Mouse (Mus musculus): ENCODE data around the gene Galnt5.

Gene Galnt5

DNA sequence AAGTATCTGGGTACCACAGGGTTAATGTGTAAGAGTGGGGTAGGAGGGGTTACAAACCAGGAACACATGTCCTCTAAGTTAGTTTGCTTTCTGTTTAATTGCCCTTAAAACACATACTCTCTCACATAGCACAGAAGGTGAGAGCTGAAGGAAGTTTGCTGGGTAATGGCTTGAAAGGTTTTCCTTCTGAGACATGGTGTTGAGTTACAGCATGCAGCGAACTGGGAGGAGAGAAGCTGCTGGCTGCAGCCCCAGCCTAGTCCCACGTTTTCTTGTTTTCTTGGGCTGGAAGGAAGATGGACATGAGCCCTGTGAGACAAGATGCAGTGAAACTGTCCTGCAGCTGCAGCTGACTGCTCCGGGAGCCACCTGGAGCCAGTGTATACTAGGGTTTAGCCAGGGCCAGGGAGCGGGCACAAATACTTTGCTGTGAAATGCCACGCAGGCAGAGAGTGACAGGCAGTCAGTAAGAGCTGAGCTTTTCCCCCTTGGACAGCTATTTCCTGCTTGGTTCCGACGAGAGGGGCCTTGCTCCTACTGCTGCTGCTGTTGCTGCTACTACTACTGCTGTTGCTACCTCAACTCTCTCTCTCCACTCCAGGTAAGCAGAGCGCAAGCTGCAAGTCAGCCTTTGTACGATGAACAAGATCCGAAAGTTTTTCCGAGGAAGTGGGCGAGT is at the start of gene Galnt5:
Galnt5 (plus strand) TSS at position 133 of the 679 bp plus-strand sequence.
- no peak for DNase-seq

DNA sequence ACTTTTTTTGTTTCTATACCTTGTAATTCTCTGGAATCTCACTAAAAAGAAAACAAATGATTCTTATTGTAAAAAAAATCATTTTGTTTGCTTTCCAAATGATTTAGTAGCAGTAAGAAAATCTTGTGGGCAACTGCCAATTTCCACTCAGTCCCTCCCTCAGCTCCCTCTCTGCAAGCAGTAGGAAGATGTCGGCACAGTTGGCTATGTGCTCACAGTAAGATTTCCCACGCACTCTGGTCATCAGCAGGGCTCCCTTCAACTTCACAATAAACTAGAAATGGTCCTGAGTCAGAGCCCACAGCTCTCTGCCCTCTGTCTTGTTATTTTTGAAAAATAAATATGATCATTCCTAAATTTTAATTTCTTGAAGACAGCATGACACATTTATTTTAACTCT is 46.1 kb upstream of the Galnt5 start:
- DNase-seq, result peak; percentile 36

DNA sequence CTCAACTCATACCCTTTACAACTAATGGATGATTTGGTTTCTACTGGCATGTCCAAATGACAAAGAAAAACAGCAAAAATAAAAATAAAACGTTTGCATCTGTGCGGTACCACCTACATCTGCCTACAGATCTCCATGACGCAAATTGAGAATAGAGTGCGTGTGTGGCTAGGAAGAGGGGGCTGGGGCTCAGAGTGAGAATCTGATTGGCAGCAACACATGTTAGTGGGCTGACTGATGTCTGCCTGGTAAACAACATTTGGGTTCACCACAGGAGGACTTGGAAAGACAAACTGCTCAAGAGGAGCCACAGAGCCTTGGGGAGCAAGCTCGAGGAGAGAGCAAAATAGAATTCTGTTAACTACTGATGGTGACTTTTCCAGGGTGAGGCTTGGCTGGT is 36.9 kb upstream of the Galnt5 start:
- peak; percentile 82 for DNase-seq

DNA sequence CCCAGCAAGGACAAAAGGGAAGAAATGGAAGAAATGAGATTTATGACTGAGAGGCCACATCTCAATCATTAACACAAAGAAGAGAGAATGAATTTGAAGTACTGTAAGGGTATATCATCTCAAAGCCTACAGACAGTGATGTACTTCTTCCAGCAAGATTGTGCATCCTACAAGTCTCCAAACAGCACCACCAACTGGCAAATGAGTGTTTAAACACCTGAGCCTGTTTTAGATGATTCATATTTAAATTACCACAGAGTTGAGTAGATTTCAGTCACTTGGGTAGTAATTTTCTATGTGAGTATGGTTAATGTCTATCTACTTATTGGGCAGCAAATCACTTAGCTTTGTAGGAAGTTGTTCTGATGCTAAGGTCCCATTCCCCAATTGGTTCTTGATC is 15.4 kb upstream of the Galnt5 start:
- no peak for DNase-seq

DNA sequence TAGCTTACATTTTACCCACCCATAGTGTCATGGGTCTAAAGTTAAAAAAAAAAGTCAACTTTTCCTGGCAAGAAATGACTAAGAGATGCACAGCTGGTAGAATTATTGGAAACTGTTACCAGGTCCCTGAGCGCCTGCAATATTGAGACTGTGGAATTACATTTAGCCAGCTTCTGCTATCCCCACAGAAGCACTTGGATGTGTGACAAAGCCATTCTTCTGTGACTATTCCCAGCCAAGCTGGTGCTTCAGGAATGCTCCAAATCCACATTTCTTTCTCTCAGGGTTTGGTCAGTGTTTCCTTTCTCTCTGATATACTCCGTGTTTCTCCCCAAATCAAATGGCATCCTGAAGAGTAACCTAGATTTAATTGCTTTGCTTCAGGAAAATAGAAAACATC is 6.6 kb upstream of the Galnt5 start:
- no peak for DNase-seq

DNA sequence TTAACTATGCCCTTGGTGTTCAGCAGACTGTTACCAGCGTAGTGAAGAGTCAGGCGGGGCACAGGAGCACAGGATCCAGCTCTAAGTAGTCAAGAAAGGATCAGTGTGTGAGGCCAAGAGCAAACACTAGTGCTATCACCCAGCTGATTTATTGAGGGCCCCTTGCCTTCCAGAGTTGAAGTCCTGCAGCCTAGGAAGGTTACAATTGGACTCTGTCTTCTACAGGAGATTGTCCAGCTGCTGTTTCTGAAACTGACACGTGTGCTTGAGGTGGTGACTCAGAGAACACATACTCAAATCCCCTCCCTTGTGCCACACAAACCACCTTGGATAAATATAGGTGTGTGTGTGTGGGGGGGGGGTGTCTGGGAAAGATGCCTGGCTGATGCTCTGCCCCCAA is 3.8 kb downstream of the Galnt5 start:
- no peak for DNase-seq

DNA sequence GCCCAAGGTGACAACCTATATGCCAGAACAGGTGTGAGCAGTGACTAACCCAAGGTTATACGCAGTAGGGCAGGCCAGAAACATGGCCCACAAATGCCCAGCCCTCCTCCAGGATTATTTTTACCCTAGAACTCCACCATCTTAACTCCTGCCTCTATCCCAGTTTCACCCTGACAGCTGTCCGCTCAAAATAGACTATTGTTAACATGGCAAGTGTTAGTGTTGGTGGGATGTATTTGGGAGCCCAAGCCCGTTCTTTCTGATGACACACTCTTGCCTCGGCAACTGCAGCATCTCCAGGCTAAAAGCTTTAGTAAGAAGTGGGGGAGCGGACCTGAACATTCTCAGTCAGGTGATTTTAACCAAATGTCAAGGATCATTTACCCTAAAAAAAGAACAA is 9.4 kb downstream of the Galnt5 start:
- no peak for DNase-seq

DNA sequence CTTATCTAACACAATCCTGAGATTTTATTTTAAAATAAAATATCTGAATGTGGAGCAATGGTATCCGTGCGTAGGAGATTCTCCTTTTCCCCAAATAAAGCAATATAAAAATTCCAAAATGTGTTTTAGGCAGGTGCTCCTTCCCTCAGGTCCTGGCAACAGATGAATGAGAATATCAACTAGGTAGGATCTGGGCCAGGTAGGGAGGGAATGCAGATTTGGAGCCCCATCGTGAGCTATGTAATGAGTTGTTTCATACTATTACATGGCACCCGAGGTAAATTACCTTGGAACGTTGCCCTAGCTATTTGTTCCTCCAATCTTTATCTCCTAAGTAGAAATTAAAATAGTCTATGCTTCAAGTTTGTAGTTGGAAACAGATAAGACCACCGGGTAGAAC is 25.9 kb downstream of the Galnt5 start:
- DNase-seq, result no peak

DNA sequence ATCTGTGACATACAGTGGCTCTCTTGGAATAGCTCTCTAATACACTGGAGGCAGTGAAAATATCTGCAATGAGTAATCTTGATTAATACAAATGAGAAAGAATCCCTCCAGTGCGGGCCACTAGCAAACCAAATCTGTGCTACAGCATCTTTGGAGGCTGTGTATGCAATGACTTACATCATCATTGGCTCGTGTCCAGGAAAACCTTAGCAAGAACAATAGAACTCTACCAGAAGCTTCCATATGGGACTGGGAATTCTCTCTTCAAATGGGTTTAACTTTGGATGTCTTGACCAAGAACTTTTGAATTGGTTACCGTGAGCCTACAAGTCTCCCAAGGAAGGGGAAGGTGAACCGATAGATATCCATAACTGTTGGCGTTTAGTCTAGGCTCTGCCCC is 29.1 kb downstream of the Galnt5 start:
- DNase-seq, result no peak

DNA sequence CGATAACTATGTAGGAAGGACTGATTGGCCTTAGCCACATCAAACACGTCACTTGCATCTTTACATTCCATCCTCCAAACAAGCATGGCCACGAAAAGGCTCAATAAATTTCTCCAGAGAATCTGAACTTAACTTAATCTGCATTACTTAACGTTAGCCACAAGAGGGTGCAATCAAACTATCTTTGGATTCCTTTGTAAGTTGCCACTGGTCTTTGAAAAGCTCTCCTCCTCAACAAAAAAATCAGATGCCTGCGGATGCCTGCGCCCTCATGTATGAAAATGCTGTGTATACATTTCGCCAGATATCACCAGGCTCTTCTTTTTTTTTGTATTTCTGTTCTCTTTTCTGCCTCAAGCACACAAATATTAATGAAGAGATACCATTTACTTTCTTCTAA is 31.7 kb downstream of the Galnt5 start:
- DNase-seq, result no peak

DNA sequence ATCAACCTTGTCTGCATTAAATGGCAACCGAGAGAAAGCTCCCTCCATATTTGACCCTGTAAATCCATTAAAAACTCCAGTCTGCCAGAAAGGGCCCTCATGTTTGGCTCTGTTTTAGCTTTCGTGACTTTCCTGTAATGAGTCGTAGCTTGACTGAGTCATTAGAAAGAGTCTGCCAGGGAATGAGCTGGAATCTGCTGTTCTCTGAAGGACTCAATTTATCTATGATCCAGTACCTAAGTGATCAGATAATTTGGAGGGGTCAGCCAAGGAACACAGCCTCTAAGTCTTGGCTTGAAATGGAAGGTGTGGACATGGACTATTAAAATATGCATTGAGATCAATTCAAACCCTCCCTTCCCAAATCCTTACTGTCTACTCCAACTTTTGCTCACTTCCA is 33.7 kb downstream of the Galnt5 start:
- no peak for DNase-seq

DNA sequence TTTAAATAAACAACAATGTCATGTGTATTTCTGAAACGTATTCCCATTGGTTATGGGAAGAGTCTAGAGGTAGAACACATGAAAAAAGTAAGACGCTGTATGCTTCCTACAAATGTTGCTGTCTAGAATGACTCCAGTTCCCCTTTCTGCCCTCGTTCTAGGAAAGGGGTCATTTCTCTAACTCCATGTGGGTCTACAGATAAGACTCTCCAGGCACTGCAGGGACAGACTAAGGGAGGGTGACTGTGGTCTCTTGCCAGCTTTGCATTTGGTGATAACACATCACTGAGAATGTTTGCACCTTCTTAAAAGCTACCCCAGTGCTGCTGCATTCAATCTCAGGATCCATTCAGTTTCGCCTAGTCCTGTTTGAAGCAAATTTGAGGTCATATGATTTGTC is 38.0 kb downstream of the Galnt5 start:
- DNase-seq, result no peak

DNA sequence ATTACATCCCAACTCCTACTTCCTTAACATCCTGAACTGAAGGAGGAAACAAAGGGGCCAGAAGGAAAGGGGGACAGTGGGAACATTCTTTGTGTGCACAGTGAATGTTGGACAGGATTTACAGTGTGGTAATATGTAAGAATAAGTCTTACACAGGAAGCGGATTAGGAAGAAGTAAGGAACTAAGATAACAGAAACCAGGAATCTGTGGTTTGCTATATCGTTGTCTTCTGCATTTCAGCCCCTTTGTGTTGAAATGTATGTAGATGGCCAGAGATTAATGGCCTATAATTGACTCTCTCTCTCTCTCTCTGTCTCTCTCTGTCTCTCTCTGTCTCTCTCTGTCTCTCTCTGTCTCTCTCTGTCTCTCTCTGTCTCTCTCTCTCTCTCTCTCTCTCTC is 39.2 kb downstream of the Galnt5 start:
- no peak for DNase-seq

DNA sequence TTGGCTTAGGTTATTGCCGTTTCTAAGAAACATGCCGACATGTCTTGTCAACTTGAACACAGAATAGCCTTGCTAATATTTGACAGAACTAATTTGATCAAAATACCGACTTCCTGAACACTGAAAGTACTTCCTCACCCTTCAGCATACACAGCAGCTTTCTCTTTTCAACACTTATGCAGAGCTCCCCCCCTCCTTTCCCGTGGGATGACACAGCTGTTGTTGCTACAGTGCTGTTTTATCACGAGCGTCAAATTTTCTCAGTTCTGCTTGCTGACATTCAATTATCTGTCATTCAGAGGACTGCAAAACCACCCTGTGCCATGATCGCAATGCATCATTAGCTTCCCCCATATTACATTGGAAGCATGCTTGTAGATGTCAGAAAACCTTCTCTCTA is 44.2 kb downstream of the Galnt5 start:
- DNase-seq, result no peak

DNA sequence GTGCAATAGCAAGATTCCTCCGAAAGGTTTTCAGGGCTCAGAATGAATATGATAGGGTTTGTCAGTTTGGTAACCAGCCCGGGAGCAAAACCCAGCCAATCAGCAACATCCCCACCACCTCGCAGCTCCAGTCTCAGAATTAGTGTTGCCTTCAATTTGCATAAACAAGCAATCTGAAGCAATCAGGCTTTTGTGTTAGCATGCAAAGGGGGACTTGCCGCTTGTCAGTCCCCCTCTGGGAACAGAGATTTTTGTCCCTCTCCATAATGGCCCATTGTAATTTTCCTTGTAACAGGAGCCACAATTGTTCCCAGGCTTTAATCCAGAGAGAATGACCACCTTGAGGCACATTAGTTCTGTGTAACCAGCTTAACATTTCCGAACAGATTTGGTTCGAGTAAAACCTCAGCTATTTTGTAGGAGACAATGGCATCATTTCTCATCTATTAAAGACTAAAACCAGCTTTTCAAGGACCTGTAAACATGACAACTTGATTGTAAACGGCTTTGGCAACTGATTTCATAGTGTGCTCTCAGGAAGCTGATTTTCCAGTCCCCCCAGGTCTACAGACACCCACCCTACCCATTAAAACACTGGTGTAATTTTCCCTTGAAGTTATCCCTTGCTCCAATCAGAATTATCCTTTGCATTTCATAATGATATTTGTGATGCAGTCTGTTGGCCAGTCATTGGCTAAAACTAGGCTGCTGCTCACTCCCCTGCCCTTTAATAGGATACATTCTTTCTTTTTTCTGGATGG is 55.3 kb downstream of the Galnt5 start, which contains the start of gene Ermn:
Ermn (minus strand) TSS at position 44 of the 761 bp plus-strand sequence.
- DNase-seq, result no peak

DNA sequence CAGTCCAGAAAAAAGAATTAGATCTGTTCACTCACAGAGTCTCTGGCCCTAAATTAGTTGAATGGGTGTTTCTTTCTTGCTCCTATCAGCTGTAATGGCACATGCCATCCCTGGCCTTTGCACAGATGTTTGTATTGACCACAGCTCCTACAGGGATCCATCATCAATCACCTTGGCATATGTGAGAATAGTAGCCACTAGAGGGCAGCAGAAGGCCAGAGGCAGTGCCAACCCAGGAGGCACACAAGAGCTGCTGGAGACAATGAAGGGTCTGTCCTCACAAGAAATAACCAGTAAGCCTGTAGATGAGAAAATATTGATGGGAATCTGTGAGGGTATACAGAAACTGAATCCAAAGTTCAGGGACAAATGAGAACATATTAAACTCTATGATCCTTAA is 57.7 kb downstream of the Galnt5 start:
- peak; percentile 61 for DNase-seq

DNA sequence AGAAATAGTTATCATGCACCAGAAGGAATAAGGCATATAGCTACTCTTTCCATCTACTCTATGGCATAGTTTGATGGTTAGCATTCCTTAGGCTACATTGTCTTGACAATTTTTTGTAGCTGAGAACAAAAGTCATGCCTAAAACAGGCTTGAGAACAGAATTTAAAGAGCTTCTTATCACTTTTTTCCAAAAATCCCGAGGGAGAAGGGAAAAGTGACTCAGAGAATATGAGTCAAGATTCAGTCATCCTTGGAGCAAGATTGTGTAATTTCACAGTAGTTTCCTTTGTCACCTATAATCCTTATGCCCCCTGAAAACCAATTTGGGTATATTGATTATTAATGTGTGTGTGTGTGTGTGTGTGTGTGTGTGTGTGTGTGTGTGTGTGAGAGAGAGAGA is 82.2 kb downstream of the Galnt5 start:
- no peak for DNase-seq

DNA sequence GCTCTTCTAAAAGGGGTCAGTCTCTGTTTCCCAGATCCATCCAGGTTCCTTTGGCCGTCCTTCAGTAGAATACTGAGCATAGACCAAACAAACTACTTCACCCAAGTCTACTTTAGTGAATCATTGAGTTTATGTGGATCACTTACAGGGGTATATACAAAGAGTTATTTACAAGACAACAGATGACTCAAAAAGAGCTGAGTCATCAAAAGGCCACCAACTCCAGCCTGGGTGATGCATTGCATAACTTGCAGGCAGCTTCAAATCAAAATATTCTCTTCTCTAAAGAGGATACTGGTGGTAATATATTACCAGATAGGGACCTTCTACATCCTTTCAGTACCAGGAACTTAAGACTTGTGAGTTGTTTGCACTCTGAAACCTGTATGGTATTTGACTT is 88.7 kb downstream of the Galnt5 start:
- no peak for DNase-seq

DNA sequence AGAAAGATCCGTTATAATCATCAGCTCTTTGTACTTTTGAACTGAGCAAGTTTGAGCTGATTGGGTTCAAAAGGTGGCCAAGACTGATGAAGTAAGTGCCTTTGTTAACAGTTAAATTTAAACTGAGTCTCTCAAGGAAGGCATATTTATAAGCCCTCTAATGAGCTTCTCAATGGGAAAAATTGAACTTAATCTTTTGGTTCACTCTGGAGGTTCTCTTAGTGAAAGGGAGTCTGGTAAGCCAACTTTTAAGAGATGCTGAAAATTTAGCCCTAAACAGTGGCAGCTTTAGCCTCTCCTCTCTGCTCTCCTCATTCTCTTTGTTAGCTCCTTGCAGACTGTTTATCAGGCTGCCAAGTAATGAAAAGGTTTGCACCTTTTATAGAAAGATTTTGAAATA is 97.1 kb downstream of the Galnt5 start:
- DNase-seq, result no peak

All from cerebellum, adult 11-12 months (tissue).